Mouse (Mus musculus): ENCODE results near the gene Atp6v1a. TPM values are rescaled to one million over a fixed set of nuclear protein-coding genes. Genes with fewer than 3 reads are reported as not detected.

Atp6v1a gene
- polyA plus RNA-seq, 1 experiment from 2014 or later: 58.9 TPM

GRCm38 (mm10) chr16:44103806-44104766, 35.4 kb downstream of the Atp6v1a start:
- H3K4me1 ChIP-seq: no peaks in the 10 kb centered on the region
- peak overlapping the region; percentile 52 for H3K27ac ChIP-seq
- peaks cover 65% of the 10 kb centered on the region for H3K36me3 ChIP-seq
- WGBS: 78% methylated on average over 18 of the region's 18 CpGs
- no peak overlapping the region for H3K4me3 ChIP-seq
- no peaks in the 10 kb centered on the region for H3K27me3 ChIP-seq
- no peak overlapping the region for H3K4me2 ChIP-seq
- no peaks in the 10 kb centered on the region for H3K9me3 ChIP-seq
- ATAC-seq (ENCODE audit: insufficient number of reproducible peaks, low FRiP score, low TSS enrichment, low read depth): no peak
- H3K9ac ChIP-seq: no peak overlapping the region

- Histone ChIP-seq H3K4me1 (no peaks in the 10 kb centered on the region), H3K4me2 (no peak overlapping the region), H3K9me3 (no peaks in the 10 kb centered on the region), H3K9ac (no peak overlapping the region), H3K4me3 (no peak overlapping the region), H3K27ac (no peak overlapping the region), H3K36me3 (peaks cover 64% of the 10 kb centered on the region), H3K27me3 (no peaks in the 10 kb centered on the region)
- ATAC-seq (ENCODE audit: insufficient number of reproducible peaks, low FRiP score, low TSS enrichment, low read depth): no peak
- 93% methylated on average over 2 of the region's 2 CpGs for WGBS
Observed at GRCm38 (mm10) chr16:44102925-44103324, 36.6 kb downstream of the Atp6v1a start.

DNA sequence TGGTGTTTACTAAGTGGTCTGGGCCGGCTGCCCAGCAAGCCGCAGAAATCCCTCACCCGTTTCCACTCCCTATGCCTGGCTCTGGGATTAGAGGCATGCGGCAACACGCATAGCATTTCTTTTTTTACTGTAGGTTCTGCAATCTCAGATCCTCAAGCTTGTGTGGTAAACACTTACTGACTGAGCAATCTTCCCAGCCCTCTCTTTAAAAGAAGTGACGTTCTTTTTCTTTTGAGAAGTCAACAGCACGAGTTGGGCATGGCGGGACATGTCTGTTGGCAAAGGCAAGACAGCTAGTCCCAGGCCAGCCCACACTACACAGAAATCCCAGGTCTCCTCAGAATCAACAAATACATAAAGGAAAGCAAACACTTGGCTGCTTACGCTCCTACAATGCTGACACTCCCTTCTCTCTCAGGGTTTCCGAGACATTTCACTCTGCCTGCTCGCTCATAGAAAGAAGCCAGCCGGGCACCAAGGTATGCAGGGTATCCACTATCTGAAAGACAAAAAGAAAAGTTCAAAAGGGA, 38.3 kb downstream of the Atp6v1a start:
- H3K36me3 ChIP-seq: peaks cover 62% of the 10 kb centered on the region
- H3K4me3 ChIP-seq: no peak overlapping the region
- no peak overlapping the region for H3K9ac ChIP-seq
- H3K4me1 ChIP-seq: no peaks in the 10 kb centered on the region
- H3K4me2 ChIP-seq: no peak overlapping the region
- no peak for ATAC-seq (ENCODE audit: insufficient number of reproducible peaks, low FRiP score, low TSS enrichment, low read depth)
- no peaks in the 10 kb centered on the region for H3K9me3 ChIP-seq
- H3K27me3 ChIP-seq: no peaks in the 10 kb centered on the region
- 77% methylated on average over 12 of the region's 12 CpGs for WGBS
- no peak overlapping the region for H3K27ac ChIP-seq

GRCm38 (mm10) chr16:44099377-44099776, 40.1 kb downstream of the Atp6v1a start:
- no peak for ATAC-seq (ENCODE audit: insufficient number of reproducible peaks, low FRiP score, low TSS enrichment, low read depth)
- WGBS: 93% methylated on average over 7 of the region's 7 CpGs
- H3K4me2 ChIP-seq: no peak overlapping the region
- peaks cover 72% of the 10 kb centered on the region for H3K36me3 ChIP-seq
- H3K27me3 ChIP-seq: no peaks in the 10 kb centered on the region
- H3K4me1 ChIP-seq: no peaks in the 10 kb centered on the region
- H3K27ac ChIP-seq: no peak overlapping the region
- no peak overlapping the region for H3K4me3 ChIP-seq
- H3K9me3 ChIP-seq: no peaks in the 10 kb centered on the region
- no peak overlapping the region for H3K9ac ChIP-seq

- ATAC-seq (ENCODE audit: insufficient number of reproducible peaks, low FRiP score, low TSS enrichment, low read depth): no peak
- 74% methylated on average over 2 of the region's 2 CpGs for WGBS
- H3K36me3 ChIP-seq: peaks cover 75% of the 10 kb centered on the region
Observed at GRCm38 (mm10) chr16:44087650-44088049, 51.9 kb downstream of the Atp6v1a start.

GRCm38 (mm10) chr16:44063025-44063894, 76.2 kb downstream of the Atp6v1a start, which contains the start of gene Gramd1c:
Gene Gramd1c (minus strand): TSS chr16:44063345.
- Histone ChIP-seq H3K9ac (peak within 1 kb of the TSS; percentile 55), H3K9me3 (no peaks in the 10 kb centered on the region), H3K4me2 (peak within 1 kb of the TSS; percentile 79), H3K4me3 (peak within 1 kb of the TSS; percentile 63), H3K27me3 (no peaks in the 10 kb centered on the region), H3K4me1 (no peaks in the 10 kb centered on the region), H3K36me3 (no peaks in the 10 kb centered on the region), H3K27ac (peak within 1 kb of the TSS; percentile 50; the same call in 1 of the 2 replicates)
- WGBS: 6% methylated on average over 43 of the region's 45 CpGs
- ATAC-seq (ENCODE audit: insufficient number of reproducible peaks, low FRiP score, low TSS enrichment, low read depth): peak; percentile 71; the same call in 1 of the 2 replicates

More at GRCm38 (mm10) chr16:44087650-44088049, 51.9 kb downstream of the Atp6v1a start:
- no peak overlapping the region for H3K27ac ChIP-seq
- no peak overlapping the region for H3K4me3 ChIP-seq
- H3K9ac ChIP-seq: no peak overlapping the region
- H3K4me1 ChIP-seq: no peaks in the 10 kb centered on the region
- no peak overlapping the region for H3K4me2 ChIP-seq
- no peaks in the 10 kb centered on the region for H3K27me3 ChIP-seq
- no peaks in the 10 kb centered on the region for H3K9me3 ChIP-seq

- Histone ChIP-seq H3K4me1 (no peaks in the 10 kb centered on the region), H3K9ac (no peak overlapping the region), H3K27me3 (no peaks in the 10 kb centered on the region), H3K36me3 (no peaks in the 10 kb centered on the region), H3K4me3 (no peak overlapping the region), H3K27ac (no peak overlapping the region), H3K9me3 (no peaks in the 10 kb centered on the region), H3K4me2 (no peak overlapping the region)
- WGBS: 88% methylated on average over 15 of the region's 15 CpGs
- no peak for ATAC-seq (ENCODE audit: insufficient number of reproducible peaks, low FRiP score, low TSS enrichment, low read depth)
Observed at GRCm38 (mm10) chr16:44061341-44061740, 78.2 kb downstream of the Atp6v1a start.

GRCm38 (mm10) chr16:44060604-44061286, 78.8 kb downstream of the Atp6v1a start:
- 90% methylated on average over 18 of the region's 18 CpGs for WGBS
- no peak for ATAC-seq (ENCODE audit: insufficient number of reproducible peaks, low FRiP score, low TSS enrichment, low read depth)
- no peaks in the 10 kb centered on the region for H3K27me3 ChIP-seq

DNA sequence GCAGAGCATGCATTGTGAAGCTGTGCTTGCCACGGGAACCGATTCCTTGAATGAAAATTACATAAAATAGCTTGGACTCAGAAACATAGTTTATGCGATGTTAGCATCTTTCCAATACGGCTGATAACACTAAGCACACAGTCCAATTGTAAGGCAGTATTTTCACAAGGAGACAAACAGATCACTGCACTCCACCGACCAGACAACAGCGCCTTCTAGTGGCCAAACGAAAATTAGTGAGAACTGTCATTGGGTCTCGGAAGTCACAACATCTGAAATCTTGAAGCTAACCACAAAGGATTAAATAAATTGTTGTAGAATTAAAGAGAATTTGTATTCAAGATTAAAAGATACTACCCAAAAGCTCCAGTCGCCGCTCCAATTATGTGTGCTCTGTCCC, 80.8 kb downstream of the Atp6v1a start:
- Histone ChIP-seq H3K4me1 (no peaks in the 10 kb centered on the region), H3K9ac (no peak overlapping the region), H3K4me3 (no peak overlapping the region), H3K9me3 (no peaks in the 10 kb centered on the region), H3K27ac (no peak overlapping the region), H3K36me3 (no peaks in the 10 kb centered on the region), H3K4me2 (no peak overlapping the region), H3K27me3 (no peaks in the 10 kb centered on the region)
- ATAC-seq (ENCODE audit: insufficient number of reproducible peaks, low FRiP score, low TSS enrichment, low read depth): no peak
- WGBS: 21% methylated on average over 10 of the region's 10 CpGs

More at GRCm38 (mm10) chr16:44060604-44061286, 78.8 kb downstream of the Atp6v1a start:
- no peaks in the 10 kb centered on the region for H3K9me3 ChIP-seq
- H3K4me1 ChIP-seq: no peaks in the 10 kb centered on the region
- H3K36me3 ChIP-seq: no peaks in the 10 kb centered on the region
- no peak overlapping the region for H3K9ac ChIP-seq
- H3K4me3 ChIP-seq: no peak overlapping the region
- no peak overlapping the region for H3K27ac ChIP-seq
- H3K4me2 ChIP-seq: no peak overlapping the region

- H3K4me1 ChIP-seq: 0 out of 2 replicates have a peak, but pooled peaks cover 2% of the 10 kb centered on the region
- no peak overlapping the region for H3K27ac ChIP-seq
- no peaks in the 10 kb centered on the region for H3K36me3 ChIP-seq
- 62% methylated on average over 8 of the region's 8 CpGs for WGBS
- no peak overlapping the region for H3K4me3 ChIP-seq
- no peak overlapping the region for H3K4me2 ChIP-seq
- H3K9me3 ChIP-seq: no peaks in the 10 kb centered on the region
- no peaks in the 10 kb centered on the region for H3K27me3 ChIP-seq
- H3K9ac ChIP-seq: no peak overlapping the region
- no peak for ATAC-seq (ENCODE audit: insufficient number of reproducible peaks, low FRiP score, low TSS enrichment, low read depth)
Observed at GRCm38 (mm10) chr16:44055766-44056165, 83.7 kb downstream of the Atp6v1a start.

DNA sequence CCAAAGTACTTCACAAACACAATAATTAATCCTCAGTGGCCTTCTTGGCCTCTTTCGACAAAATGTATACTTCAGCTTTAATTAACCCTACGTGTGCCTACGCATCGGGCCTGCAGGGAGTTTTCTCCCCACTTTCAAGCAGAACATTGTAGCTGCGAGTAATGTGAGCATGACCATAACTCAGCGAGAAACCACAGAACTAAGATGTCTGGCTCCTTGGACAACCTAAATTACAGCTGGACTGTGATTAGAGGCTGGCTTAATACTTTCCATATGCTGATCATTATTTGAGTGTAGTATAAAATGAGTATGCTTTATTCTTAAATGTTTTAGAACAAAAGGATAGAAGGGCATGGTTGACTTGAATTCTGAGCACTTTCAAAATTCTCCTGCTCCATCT, 86.2 kb downstream of the Atp6v1a start:
- Histone ChIP-seq H3K4me3 (no peak overlapping the region), H3K4me2 (no peak overlapping the region), H3K27ac (no peak overlapping the region), H3K36me3 (no peaks in the 10 kb centered on the region), H3K9me3 (no peaks in the 10 kb centered on the region), H3K9ac (no peak overlapping the region), H3K27me3 (no peaks in the 10 kb centered on the region), H3K4me1 (0 out of 2 replicates have a peak, but pooled peaks cover 2% of the 10 kb centered on the region)
- no peak for ATAC-seq (ENCODE audit: insufficient number of reproducible peaks, low FRiP score, low TSS enrichment, low read depth)
- 21% methylated on average over 6 of the region's 6 CpGs for WGBS
